Comparison of ENCODE assay signal across 1 mouse cellular context in the genomic region with DNA sequence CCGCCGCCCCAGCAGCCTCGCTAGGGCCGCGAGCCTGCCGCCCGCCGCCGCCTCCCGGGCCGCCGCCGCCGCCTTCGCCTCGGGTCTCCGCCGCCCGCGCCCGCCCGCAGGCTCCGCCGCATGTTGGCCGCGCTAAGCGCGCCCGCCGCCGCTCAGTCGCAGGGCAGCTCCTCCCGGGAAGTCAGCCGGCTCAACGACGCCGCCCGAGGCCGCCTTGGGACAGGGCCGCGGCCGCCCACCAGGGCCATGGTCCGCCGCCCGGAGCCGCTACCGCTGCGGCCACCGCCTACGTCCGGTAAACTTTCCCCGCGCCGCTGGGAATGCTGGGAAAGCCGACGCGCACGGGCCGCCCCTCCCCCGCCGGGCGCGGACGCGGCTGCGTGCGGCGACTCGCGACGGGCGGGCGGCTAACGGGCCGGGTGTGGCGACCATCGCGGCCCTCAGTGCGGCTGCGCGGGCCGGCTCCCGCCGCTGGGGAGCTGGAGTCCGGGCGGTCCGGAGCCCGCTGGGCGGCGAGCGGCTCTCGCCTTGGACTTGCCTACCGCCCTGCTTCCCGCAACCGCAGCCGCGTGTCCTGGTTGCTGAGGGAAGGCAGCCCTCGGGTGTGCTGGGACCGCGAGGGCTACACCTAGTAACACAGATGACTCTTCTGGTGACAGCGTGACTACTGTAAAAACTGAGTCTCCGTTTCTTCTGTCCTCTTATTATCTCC.
TF ChIP-seq lines count a peak whose summit lies in the region.

Gene Sav1 (minus strand): TSS at position 217 of the 712 bp plus-strand sequence.

TF ChIP-seq in MEL, 35 proteins besides CTCF, POLR2A, EP300 and RAD21 (continued from another document):
- TF ChIP-seq POLR2AphosphoS2 (IDR thresholded peaks at IDR 0.05; ENCODE audit: low read length) (peak; percentile 69; the same call in 1 of the 2 replicates), ELF1 (IDR thresholded peaks at IDR 0.05; ENCODE audit: low read depth, low read length) (peak; percentile 5; the same call in 1 of the 2 replicates), MYC (IDR thresholded peaks at IDR 0.05; ENCODE audit: low read depth, low read length) (peak; percentile 56; the same call in 1 of the 2 replicates), NRF1 (IDR thresholded peaks at IDR 0.05; ENCODE audit: insufficient read depth, low read depth, low read length, poor library complexity, severe bottlenecking) (peak; percentile 83), CHD2 (IDR thresholded peaks at IDR 0.05; ENCODE audit: low read length) (no peak), RCOR1 (IDR thresholded peaks at IDR 0.05; ENCODE audit: low read depth, low read length) (no peak), TCF12 (IDR thresholded peaks at IDR 0.05; ENCODE audit: low read depth, low read length) (0 out of 2 replicates have a peak, but pooled peaks have one; percentile 23)
TF ChIP-seq in MEL: peak in this region for 13.
